Mouse (Mus musculus) spleen, adult 2 months (tissue): ENCODE results near the gene BC028528.
"Not testable (repeated sequence)": the region's sequence is repeated elsewhere in the genome, so short reads cannot be mapped to it uniquely, and the experiment has no call there.

Source experiments
- CTCF ChIP-seq: fragments of 200-500 bp; IDR thresholded peaks from 2 replicates; pipeline ENCODE4 v1.5.1; 2011; ENCODE audit warnings: mild to moderate bottlenecking, inconsistent platforms; ENCODE audit not compliant: insufficient read depth, insufficient read length, insufficient replicate concordance; ENCODE audit errors: extremely low read depth
- POLR2A ChIP-seq: fragments of 200-500 bp; IDR thresholded peaks from 2 replicates; pipeline ENCODE4 v1.6.1; 2011; ENCODE audit warnings: low read depth, low read length, inconsistent platforms

- TF ChIP-seq CTCF, POLR2A: not testable (repeated sequence)
These were observed 28.7 kb upstream of the BC028528 start for GRCm38 (mm10) chr3:95920532-95920931.
